Mouse (Mus musculus): ENCODE results near the gene Camk1d.

DNA sequence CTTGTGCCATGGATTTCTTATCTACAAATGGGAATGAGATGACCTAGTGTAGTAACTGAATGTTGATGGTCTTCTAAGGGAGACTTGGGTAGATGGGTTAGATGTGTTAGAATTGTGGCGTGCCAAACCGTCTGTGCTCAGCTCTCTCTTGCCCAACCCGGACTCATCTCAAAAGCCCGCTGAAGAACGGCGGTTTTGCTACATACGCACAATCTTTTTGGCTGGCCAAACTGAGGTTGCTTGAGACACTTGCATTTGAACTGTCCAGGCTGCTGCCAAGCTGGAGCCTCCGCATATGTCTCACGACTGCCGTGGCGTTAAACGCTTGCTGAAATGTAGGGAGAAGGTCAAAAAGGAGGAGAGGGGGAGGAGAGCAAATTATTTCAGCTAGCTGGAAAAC lies 413.0 kb downstream of the Camk1d start:
- no peak for TF ChIP-seq GATA1 (IDR thresholded peaks at IDR 0.05; ENCODE audit: borderline replicate concordance, low read length)
- TF ChIP-seq FLI1 (IDR thresholded peaks at IDR 0.05; ENCODE audit: low read length): no peak
